Mouse (Mus musculus): ENCODE results near the gene Ctns.

DNA sequence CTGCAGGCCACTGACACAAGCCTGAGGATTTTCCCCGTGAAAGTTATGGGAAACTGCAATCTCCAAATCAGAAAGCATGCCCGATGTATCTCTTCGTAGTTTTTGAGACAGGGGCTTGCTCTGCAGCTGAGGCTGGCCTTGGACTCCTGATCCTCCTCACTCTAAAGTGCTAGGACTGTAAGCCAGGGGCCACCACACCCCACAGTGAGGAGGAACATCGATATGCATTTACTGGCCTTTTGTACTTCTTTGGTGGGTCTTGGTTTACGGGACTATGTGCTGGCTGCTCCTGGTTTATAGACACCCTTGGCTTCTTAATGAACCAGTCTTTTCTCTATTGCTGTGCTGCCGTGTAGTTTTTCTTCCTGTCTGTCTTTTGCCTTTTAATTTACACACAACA lies 43.4 kb upstream of the Ctns start:
- TF ChIP-seq CTCF (IDR thresholded peaks at IDR 0.05; ENCODE audit: borderline replicate concordance, extremely low read depth, insufficient read depth, insufficient read length) (no peak), POLR2A (IDR thresholded peaks at IDR 0.05; ENCODE audit: borderline replicate concordance, extremely low read depth, insufficient read depth, insufficient read length, poor library complexity, severe bottlenecking) (no peak)
